Mouse (Mus musculus): ENCODE measurements around the gene Pck1.
A peak's percentile ranks its signal among the peaks of the same experiment; 100 is the strongest.
"Not testable (repeated sequence)": the region's sequence is repeated elsewhere in the genome, so short reads cannot be mapped to it uniquely, and the experiment has no call there.

Pck1 gene

GRCm38 (mm10) chr2:173152436-173153151 lies at the start of gene Pck1:
Gene Pck1 (plus strand): TSS chr2:173153048.
- DNase-seq: no peak

GRCm38 (mm10) chr2:173106409-173106808 lies 46.4 kb upstream of the Pck1 start:
- no peak for DNase-seq

GRCm38 (mm10) chr2:173106889-173107785 lies 45.7 kb upstream of the Pck1 start:
- DNase-seq: peak; percentile 8

- DNase-seq: no peak
Measured at GRCm38 (mm10) chr2:173108509-173109190, 44.2 kb upstream of the Pck1 start.

GRCm38 (mm10) chr2:173109510-173109909 lies 43.3 kb upstream of the Pck1 start:
- no peak for DNase-seq

- DNase-seq: no peak
Measured at GRCm38 (mm10) chr2:173110571-173110970, 42.3 kb upstream of the Pck1 start.

GRCm38 (mm10) chr2:173113796-173114195 lies 39.1 kb upstream of the Pck1 start:
- not testable (repeated sequence) for DNase-seq

- DNase-seq: no peak
Measured at GRCm38 (mm10) chr2:173119023-173119944, 33.6 kb upstream of the Pck1 start, which contains the start of gene Ctcfl. Gene Ctcfl (minus strand): TSS chr2:173119525.

- not testable (repeated sequence) for DNase-seq
Measured at GRCm38 (mm10) chr2:173120117-173120516, 32.7 kb upstream of the Pck1 start.

GRCm38 (mm10) chr2:173124022-173124735 lies 28.7 kb upstream of the Pck1 start:
- no peak for DNase-seq

GRCm38 (mm10) chr2:173126386-173126785 lies 26.5 kb upstream of the Pck1 start:
- DNase-seq: no peak

- DNase-seq: no peak
Measured at GRCm38 (mm10) chr2:173129111-173129510, 23.7 kb upstream of the Pck1 start.

- DNase-seq: no peak
Measured at GRCm38 (mm10) chr2:173132262-173132661, 20.6 kb upstream of the Pck1 start.

GRCm38 (mm10) chr2:173132794-173133300 lies 20.0 kb upstream of the Pck1 start:
- DNase-seq: no peak

- no peak for DNase-seq
Measured at GRCm38 (mm10) chr2:173134695-173135094, 18.2 kb upstream of the Pck1 start.

GRCm38 (mm10) chr2:173138323-173139239 lies 14.3 kb upstream of the Pck1 start:
- no peak for DNase-seq

- DNase-seq: no peak
Measured at GRCm38 (mm10) chr2:173143611-173144010, 9.2 kb upstream of the Pck1 start.

- no peak for DNase-seq
Measured at GRCm38 (mm10) chr2:173145808-173146207, 7.0 kb upstream of the Pck1 start.

- no peak for DNase-seq
Measured at GRCm38 (mm10) chr2:173146728-173147127, 6.1 kb upstream of the Pck1 start.

GRCm38 (mm10) chr2:173148001-173148400 lies 4.8 kb upstream of the Pck1 start:
- no peak for DNase-seq
